Mouse (Mus musculus): ENCODE measurements around the gene Nprl2.

The Nprl2 gene

DNA sequence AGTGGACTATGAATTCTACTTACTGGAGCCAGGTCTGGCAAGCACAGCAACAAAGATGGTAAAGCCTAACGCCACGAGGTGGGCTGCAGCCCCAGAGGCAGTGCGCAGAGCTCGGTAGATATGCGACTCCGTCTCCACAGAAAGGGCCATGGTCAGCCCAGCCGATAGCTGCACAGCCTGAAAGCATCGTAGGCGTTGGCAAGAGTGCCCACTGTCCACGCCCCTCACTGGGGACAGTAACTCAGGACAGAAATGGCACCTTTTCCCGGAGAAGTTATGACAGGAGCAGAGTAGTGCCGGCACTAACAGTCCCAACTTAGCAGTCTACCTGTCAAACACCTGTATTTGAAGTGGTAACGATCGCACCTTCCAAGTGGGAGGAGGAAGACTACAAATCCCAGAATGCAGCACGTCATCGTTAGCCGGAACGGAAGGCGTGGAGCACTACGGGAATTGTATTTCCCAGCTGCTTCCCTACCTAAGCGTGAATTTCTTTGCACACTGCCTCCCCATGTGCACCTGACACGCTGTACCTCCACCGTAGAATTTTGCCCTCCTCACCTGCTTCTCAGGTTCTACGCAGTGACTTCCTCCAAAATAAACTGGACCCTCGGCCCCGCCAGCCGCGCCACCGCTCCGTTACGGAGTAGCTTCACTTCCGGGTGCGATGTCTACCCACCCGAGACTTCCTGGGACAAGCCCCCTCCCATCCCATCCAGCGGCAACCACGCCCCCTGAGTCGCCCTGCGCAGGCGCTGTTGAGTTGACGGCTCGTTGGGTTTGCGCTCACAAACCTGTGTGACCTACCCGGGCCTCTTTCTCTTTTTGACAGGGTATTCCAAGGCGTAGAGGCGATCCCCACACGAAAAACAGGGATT is at the start of gene Nprl2, which contains the start of gene Cyb561d2:
Gene Nprl2, plus strand, starts transcription at position 753 of the 878 bp plus-strand sequence.
Gene Cyb561d2, minus strand, starts transcription at position 720 of the 878 bp plus-strand sequence.
- peak; percentile 81 to 89 for DNase-seq (ENCODE audit: low spot score in 2 of 2)

GRCm38 (mm10) chr9:107493511-107493910 is 48.5 kb upstream of the Nprl2 start:
- DNase-seq (ENCODE audit: low spot score in 2 of 2), result no peak

DNA sequence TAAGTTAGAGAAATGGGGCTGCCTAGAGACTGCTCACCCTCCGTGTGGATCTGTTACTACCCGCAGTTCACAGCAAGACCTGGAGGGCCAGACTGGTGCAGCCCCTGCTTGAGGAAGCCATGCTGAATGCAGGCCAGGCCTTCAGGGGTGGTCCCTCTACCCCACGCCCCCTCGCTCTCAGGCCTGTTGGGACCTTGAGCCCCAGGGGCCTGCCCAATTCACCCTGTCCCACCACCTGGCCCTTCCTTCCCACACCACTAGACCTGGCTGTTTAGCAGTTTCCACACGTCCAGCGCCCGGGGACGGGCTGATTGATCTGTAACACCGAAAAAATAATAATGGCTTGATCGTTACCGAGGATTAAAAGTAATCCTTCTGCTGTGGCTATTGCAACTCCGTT is 47.8 kb upstream of the Nprl2 start:
- no peak for DNase-seq (ENCODE audit: low spot score in 2 of 2)

- DNase-seq (ENCODE audit: low spot score in 2 of 2), result no peak
Measured at GRCm38 (mm10) chr9:107496359-107496758, 45.7 kb upstream of the Nprl2 start.

- DNase-seq (ENCODE audit: low spot score in 2 of 2), result no peak
Measured at GRCm38 (mm10) chr9:107500708-107501286, 41.2 kb upstream of the Nprl2 start.

GRCm38 (mm10) chr9:107502131-107502846 is 39.7 kb upstream of the Nprl2 start:
- no peak for DNase-seq (ENCODE audit: low spot score in 2 of 2)

DNA sequence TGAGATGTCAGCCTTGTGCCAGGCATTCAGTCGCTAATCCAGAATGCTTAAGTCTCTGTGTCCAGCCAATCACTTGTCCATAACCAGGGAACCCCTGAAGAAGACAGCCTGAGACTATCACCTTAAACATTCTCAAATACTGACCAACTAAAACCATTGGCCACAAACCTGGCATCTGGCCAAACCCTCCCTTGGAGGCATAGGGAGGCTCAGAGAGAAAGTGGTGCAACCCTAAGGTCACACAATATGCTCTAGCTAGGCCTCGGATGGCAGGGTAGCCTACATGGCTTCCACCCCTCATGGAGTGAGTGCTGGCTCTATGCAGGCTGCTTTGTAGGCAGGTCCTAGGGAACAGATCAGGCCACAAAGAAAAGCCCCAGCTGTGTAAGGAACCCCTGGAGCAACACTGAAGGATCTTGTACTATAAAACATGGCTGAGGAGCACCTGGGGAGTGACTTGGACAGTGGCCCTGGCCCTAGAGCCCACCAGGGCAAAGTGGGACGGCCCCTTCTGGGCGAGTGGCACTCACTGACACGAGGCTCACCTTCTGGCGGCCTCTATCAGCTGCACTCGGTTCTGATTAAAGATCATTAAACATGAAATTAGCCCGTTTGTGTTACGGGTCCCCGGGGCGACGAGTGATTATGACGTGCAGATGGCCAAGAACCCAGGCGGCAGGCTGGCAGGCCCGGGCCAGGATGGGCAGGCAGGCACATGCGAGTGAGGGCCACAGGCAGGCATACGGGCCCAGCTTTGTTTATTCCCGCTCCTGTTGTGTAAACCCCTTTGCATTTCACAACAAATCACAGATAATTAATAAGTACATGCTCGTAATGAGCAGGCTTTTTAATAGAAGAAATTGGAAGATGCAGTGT is 37.1 kb upstream of the Nprl2 start:
- DNase-seq (ENCODE audit: low spot score in 2 of 2), result no peak

DNA sequence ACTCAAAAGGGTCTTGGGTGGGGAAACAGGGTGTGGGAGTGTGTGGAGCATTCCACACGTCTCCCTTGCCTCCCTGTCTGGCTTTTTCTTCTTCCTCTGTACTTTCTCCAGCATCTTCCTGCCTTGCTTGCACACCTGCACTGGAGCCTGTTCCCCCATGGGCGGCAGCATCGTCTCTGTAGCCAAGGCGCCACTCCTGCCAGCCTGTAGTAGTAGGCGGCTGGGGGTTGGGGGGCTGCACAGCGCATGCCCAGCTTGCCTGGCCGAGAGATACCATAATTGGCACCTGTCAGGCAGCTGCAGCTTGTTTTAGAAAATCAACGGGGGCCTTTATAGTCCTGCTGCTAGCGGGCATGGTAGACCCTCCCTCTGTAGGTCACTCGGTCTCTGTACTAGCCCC is 33.8 kb upstream of the Nprl2 start:
- DNase-seq (ENCODE audit: low spot score in 2 of 2), result no peak

DNA sequence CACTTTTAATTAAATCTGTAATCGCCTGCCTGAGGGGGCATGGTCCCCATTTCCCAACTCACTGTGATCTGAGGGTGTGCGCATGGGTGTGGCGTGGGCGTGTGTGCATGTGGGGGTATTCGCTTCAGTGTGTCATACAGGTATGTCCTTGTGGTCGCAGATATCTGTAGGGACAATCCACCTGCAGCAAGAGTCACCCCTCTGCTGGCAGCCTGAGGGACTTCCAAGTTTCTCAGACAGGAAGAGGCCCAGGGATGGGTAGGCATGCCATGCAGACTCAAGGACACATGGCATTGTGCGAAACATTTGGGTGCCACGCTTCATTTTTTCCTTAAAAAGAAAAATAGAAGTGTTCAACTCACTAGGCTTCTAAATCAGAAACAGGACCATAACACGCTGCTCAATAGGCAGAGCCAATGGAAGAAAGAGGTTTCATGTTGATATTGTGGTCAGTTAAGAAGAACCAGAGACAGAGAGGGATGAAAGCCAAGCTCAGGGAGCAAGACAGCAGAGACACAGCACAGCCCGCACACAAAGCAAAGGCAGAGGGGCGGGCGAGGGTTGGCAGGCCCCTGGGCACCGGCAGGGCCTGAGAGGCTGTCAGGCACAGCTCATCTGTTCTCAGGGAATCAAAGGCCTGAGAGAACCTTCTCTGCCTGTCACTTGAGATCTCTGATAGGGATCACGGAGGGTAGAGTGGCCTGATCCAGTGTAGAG is 31.5 kb upstream of the Nprl2 start:
- no peak for DNase-seq (ENCODE audit: low spot score in 2 of 2)

DNA sequence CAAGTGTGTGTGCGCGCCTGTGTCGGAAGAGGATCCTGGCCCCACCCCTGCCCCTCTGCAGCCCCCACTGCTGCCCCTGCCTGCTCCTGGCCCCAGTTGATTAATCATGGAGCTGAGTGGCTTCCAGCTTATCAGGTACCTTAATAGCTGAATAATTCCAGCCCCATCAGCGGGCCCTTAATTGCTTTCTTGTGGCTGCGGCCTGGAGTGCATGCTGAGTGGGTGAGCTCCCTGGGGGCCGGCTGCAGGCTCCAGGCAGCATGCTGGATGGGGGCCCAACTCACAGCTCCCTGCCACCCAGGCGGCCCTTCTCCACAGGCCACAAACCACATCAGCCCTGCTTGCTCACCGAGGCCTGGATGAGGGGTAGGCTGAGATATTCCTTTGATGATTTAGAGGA is 30.6 kb upstream of the Nprl2 start:
- no peak for DNase-seq (ENCODE audit: low spot score in 2 of 2)

DNA sequence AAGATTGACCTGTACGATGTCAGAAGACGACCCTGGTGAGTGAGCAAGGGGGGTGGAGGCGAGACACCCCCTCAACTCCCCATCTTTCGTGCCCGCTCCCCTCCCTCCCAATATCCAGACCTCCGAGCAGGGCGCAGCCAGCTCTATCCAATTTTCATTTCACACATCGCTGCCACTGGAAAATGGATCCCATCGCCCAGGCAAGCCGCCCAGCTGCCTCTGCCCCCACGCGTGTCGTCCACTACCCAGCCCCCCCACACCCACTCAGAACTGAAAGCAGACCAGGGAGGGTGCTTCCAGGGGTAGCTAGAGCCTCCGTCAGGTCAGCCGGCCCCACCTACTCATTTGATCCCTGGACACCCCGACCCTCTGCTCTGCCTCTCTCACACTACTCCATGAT is 29.7 kb upstream of the Nprl2 start:
- DNase-seq (ENCODE audit: low spot score in 2 of 2), result no peak

GRCm38 (mm10) chr9:107514303-107514955 is 27.6 kb upstream of the Nprl2 start:
- DNase-seq (ENCODE audit: low spot score in 2 of 2), result peak; percentile 81 to 88

GRCm38 (mm10) chr9:107520331-107520730 is 21.7 kb upstream of the Nprl2 start:
- DNase-seq (ENCODE audit: low spot score in 2 of 2), result no peak

DNA sequence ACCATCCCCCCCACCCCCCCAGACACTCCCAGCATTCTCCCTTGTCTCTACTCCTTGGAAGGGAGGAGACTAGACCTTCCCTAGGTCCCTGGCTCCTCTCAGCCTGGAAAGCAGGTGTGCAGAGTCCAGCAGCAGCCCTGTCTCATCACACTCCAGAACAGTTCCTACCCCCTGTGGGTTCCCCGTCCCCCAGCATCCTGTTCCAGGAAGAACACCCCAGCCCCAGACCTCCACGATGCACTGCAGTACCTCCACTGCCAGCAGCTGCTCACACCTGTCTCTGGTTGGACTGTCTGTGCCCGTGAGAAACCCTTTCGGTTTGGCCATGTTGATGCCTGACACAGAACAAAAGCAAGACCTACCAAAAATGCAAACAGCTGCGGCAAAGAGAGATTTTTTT is 20.8 kb upstream of the Nprl2 start:
- no peak for DNase-seq (ENCODE audit: low spot score in 2 of 2)

DNA sequence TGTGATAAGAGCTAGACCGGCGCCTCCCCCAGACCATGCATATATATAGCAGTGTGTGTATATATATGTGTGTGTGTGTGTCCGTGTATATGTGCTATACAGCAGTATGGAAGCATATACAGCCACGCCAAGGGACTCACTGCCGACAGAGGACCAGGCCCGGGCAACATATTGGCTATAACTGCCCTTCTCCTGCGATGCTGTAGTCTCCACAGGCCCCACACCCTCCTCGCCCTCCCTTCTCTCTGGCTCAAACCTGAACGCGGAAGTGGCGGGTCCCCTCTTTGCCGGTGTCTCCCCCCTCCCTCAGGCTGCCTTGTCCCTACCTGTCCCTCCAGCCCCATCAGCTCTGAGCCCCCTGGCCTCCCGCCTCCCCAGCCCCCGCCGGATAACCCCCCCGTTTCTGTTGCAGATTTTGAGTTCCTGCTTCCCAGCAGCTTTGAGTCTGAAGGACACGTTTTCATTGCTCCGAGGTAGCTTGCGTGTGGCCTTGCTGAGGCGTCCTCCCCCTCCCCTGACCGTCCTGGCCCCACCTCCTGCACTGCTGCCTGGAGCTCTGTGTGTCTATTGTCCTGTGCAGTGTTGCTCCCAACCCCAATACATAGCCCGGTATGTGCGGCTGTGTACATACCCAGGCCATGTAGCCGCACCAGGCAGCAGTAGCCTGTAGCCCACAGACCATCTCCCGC is 20.2 kb upstream of the Nprl2 start:
- DNase-seq (ENCODE audit: low spot score in 2 of 2), result no peak

GRCm38 (mm10) chr9:107522400-107522711 is 19.7 kb upstream of the Nprl2 start:
- no peak for DNase-seq (ENCODE audit: low spot score in 2 of 2)

GRCm38 (mm10) chr9:107526198-107527026 is 15.6 kb upstream of the Nprl2 start:
- DNase-seq (ENCODE audit: low spot score in 2 of 2), result peak; percentile 69 to 87

- DNase-seq (ENCODE audit: low spot score in 2 of 2), result peak; percentile 78 to 89
Measured at GRCm38 (mm10) chr9:107533791-107534407, 8.1 kb upstream of the Nprl2 start, which contains the start of gene Tmem115. Tmem115 (plus strand) TSS chr9:107533945.

All from spleen, postnatal 10 days (tissue).